Mouse (Mus musculus) MEL (cell line): Measurements from ENCODE around the gene Arap2.

Source experiments
- CTCF ChIP-seq, 3 experiments: IDR thresholded peaks in 2 of 3; conservative IDR thresholded peaks in 1 of 3; 2 replicates each; pipeline ENCODE4 v1.5.1; 2011 to 2012; ENCODE audit warnings: low read length in 3 of 3, low read depth in 2 of 3, mild to moderate bottlenecking in 2 of 3, improper control_type of control experiment in 1 of 3, inconsistent platforms in 1 of 3, mixed read lengths in 1 of 3, moderate library complexity in 1 of 3; ENCODE audit not compliant: control insufficient read depth in 1 of 3, insufficient read depth in 1 of 3, poor library complexity in 1 of 3, severe bottlenecking in 1 of 3
- MYB ChIP-seq: IDR thresholded peaks from 2 replicates; pipeline ENCODE4 v1.6.1; 2011; ENCODE audit warnings: mild to moderate bottlenecking, low read depth, low read length, improper control_type of control experiment
- TCF12 ChIP-seq: IDR thresholded peaks from 2 replicates; pipeline ENCODE4 v1.6.1; 2014; ENCODE audit warnings: low read depth, mild to moderate bottlenecking, inconsistent platforms, low read length, improper control_type of control experiment, moderate library complexity
- USF1 ChIP-seq: IDR thresholded peaks from 2 replicates; pipeline ENCODE4 v1.6.1; 2014; ENCODE audit warnings: low read depth, mild to moderate bottlenecking, inconsistent platforms, low read length, improper control_type of control experiment, moderate library complexity

DNA sequence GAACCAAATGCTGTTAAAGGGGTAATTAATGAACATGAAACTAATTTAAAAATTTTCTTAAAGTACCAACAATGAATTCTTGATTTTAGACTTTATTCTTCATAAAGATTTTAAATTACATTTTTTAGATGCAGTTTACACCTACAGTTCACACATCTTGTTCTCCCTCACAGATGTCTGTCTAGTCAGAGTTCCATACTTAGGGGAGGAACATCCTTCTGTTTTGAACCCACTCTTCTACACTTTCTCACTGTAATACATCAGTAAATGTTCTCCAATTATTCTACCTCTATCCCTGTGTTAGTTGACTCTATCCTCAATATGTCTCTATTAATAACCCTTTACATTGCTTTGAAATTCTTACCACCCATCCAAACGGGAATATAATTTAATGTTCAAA, 26.8 kb upstream of the Arap2 start:
- TF ChIP-seq CTCF (IDR thresholded peaks at IDR 0.05 in 2 of 3, conservative IDR thresholded peaks at IDR 0.05 in 1 of 3; ENCODE audit: control insufficient read depth in 1 of 3, insufficient read depth in 1 of 3, low read depth in 2 of 3, low read length in 3 of 3, poor library complexity in 1 of 3, severe bottlenecking in 1 of 3) (no peak), MYB (no peak), TCF12 (no peak), USF1 (no peak)
